Comparison of ENCODE assay signal across 9 mouse cellular contexts in the genomic region with DNA sequence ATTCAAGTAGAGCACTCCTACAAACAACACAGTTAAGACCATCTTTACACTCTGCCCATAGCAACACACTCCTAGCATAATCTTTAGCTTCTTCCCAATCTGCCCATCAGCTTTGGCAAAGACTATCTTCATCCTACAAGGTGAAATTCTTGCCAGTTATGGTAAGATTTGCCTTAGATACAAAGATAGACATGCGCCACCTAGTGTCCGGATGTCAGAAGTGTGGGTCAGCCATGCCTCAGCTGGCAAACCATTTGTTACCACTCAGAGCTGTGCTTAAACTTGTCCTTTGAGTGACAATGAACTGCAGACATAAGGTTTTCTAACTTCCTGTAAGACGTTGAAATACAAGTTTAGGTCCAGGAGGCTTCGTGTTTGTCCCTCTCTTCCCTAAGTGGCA.
A peak's percentile ranks its signal among the peaks of the same experiment; 100 is the strongest.
DNase-seq lines count a peak whose midpoint lies in the region; ATAC-seq and TF ChIP-seq lines count a peak whose summit lies in the region.
"Had no signal": no experiment of that assay in that cellular context is flagged by ENCODE, and none has a peak within 500 bp of the region (broad histone marks: within the 10 kb centered on the region; RNA-seq: fewer than 3 reads in every experiment).

No protein-coding gene starts in this region.

- H3K27me3 ChIP-seq in testis, adult 2 months (ENCODE audit: control insufficient read depth, insufficient read depth, low read length) = no peaks in the 10 kb centered on the region
- H3K27me3 ChIP-seq: embryonic facial prominence, embryonic 12.5 days had no signal

- ATAC-seq in cerebellum, adult (ENCODE audit: insufficient number of reproducible peaks, low FRiP score, low TSS enrichment) = no peak

- no peaks in the 10 kb centered on the region for H3K4me1 ChIP-seq in testis, adult 2 months (ENCODE audit: control insufficient read depth, insufficient read depth, low read length)
- H3K4me1 ChIP-seq: embryonic facial prominence, embryonic 12.5 days had no signal

- DNase-seq in cerebellum, adult 11 months = peak; percentile 5
- DNase-seq in left cerebral cortex, adult 11 months (ENCODE audit: low spot score) = peak; percentile 29
- DNase-seq in left cerebral cortex, postnatal 36 days (ENCODE audit: low spot score in 2 of 2) = no peak
- peak; percentile 66 to 71 for DNase-seq in adrenal gland, postnatal 36 days
- DNase-seq in heart, postnatal 36 days = peak; percentile 34 to 51
- peak; percentile 27 to 47 for DNase-seq in lung, adult 18-20 months

- H3K36me3 ChIP-seq in testis, adult 2 months (ENCODE audit: control insufficient read depth, insufficient read depth, low read length) = no peaks in the 10 kb centered on the region
- H3K36me3 ChIP-seq: embryonic facial prominence, embryonic 12.5 days had no signal

- no peak overlapping the region for H3K4me3 ChIP-seq in testis, adult 2 months (ENCODE audit: control insufficient read depth, low read depth, low read length)
- H3K4me3 ChIP-seq: embryonic facial prominence, embryonic 12.5 days had no signal

- no peak for TF ChIP-seq POLR2A in testis, adult 2 months (IDR thresholded peaks at IDR 0.05; ENCODE audit: control insufficient read depth, low read depth, low read length)

- peak; percentile 73; the same call in 1 of the 2 replicates for TF ChIP-seq CTCF in testis, adult 2 months (IDR thresholded peaks at IDR 0.05; ENCODE audit: control insufficient read depth, insufficient read depth, insufficient replicate concordance, low read depth, low read length)

- intact Hi-C loops in left cerebral cortex, postnatal 36 days (cut with DNase I) = loop anchor here (10.0 kb wide), 1 partner anchor 613 kb away; no protein-coding TSS in a partner anchor
- intact Hi-C loops in heart, postnatal 36 days (cut with DNase I) = loop anchor here (5.0 to 10.0 kb wide), 2 partner anchors 613 to 801 kb away; no protein-coding TSS in a partner anchor

- H3K27ac ChIP-seq in testis, adult 2 months (ENCODE audit: control insufficient read depth, insufficient read depth, low read depth, low read length) = no peak overlapping the region
- H3K27ac ChIP-seq: embryonic facial prominence, embryonic 12.5 days had no signal

Comparison
In these comparisons a context has a peak if more than half of its experiments do, and no peak if none do; other contexts are left out.
1. DNase-seq: peak in cerebellum, adult 11 months (single experiment), left cerebral cortex, adult 11 months (single experiment), adrenal gland, postnatal 36 days (2 of 2), heart, postnatal 36 days (2 of 2) and lung, adult 18-20 months (2 of 2); none in left cerebral cortex, postnatal 36 days (0 of 2).